Mouse (Mus musculus) embryonic facial prominence, embryonic 14.5 days (tissue): ENCODE results near the gene Mat2a. TPM values are rescaled to one million over a fixed set of nuclear protein-coding genes. Genes with fewer than 3 reads are reported as not detected.

Experiments
- ATAC-seq: fragments of 200-750 bp; cut with Nextera tagmentation; 2 replicates; pipeline ENCODE4 v1.8.0; 2017; ENCODE audit warnings: low read depth, moderate number of reproducible peaks, moderate TSS enrichment
- DNase-seq: peaks from one replicate; pipeline ENCODE4 v3.0.0-alpha.2; 2015; ENCODE audit warnings: low spot score
- H3K27ac ChIP-seq: fragments of 300-500 bp; sonication (generic); replicated peaks from 2 replicates; pipeline ENCODE4 v1.5.1; 2014; ENCODE audit warnings: low read depth, mild to moderate bottlenecking, low read length, moderate library complexity
- H3K27me3 ChIP-seq: fragments of 300-500 bp; sonication (generic); replicated peaks from 2 replicates; pipeline ENCODE4 v1.6.1; 2014; ENCODE audit warnings: low read length; ENCODE audit not compliant: control insufficient read depth, insufficient read depth
- H3K36me3 ChIP-seq: fragments of 300-500 bp; sonication (generic); 2 replicates; pipeline ENCODE4 v1.6.1; 2014; ENCODE audit warnings: low read length, mixed read lengths; ENCODE audit not compliant: control insufficient read depth, insufficient read depth
- H3K4me1 ChIP-seq: fragments of 300-500 bp; sonication (generic); 2 replicates; pipeline ENCODE4 v1.6.1; 2014; ENCODE audit warnings: antibody characterized with exemption, low read length; ENCODE audit not compliant: control insufficient read depth, insufficient read depth
- H3K4me2 ChIP-seq: fragments of 300-500 bp; sonication (generic); 2 replicates; pipeline ENCODE4 v1.6.1; 2014; ENCODE audit warnings: low read depth, mild to moderate bottlenecking, low read length, moderate library complexity, mixed read lengths
- H3K4me3 ChIP-seq: fragments of 300-500 bp; sonication (generic); 2 replicates; pipeline ENCODE4 v1.5.1; 2014; ENCODE audit warnings: low read depth, mild to moderate bottlenecking, low read length
- H3K9ac ChIP-seq: fragments of 300-500 bp; sonication (generic); 2 replicates; pipeline ENCODE4 v1.6.1; 2014; ENCODE audit warnings: low read depth, mild to moderate bottlenecking, low read length, moderate library complexity, mixed read lengths
- H3K9me3 ChIP-seq: fragments of 300-500 bp; sonication (generic); 2 replicates; pipeline ENCODE4 v1.6.1; 2016; ENCODE audit warnings: low read length; ENCODE audit not compliant: control insufficient read depth
- WGBS: fragments of 180-500 bp; shearing (Covaris S2); extraction: QIAGEN DNeasy Blood & Tissue Kit; methylation state at CpG from one replicate; pipeline ENCODE4 v1.1.7; 2014; 5-methylcytosine and 5-hydroxymethylcytosine counted together
- polyA plus RNA-seq: library from polyadenylated mRNA; unstranded; fragments of >200 nt; fragmentation: Nextera tagmentation; extraction: Ambion mirVana; gene quantifications from 2 replicates; pipeline ENCODE4 v1.2.1, GENCODE M21; 2014

Mat2a gene
- polyA plus RNA-seq, 1 experiment from 2014 or later = 292 TPM

DNA sequence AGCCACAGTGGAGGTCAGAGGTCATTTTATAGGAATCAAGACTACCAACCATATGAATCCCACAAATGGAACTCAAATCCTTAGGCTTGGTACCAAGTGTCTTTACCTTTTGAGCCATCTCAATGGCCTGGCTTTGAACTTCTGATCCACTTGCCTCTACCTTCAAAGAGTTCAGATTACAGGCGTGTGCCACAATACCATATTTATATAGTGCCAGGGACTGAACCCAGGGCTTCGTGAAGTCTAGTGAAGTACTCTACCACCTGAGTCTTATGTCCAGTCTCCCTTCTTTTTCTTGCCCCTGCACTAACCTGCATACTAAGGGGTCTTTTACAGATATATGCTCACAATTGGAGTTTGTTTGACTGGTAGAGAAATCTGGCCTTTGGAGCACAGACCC is 52.8 kb downstream of the Mat2a start:
- H3K27ac ChIP-seq = no peak overlapping the region
- H3K4me1 ChIP-seq = peaks cover 14% of the 10 kb centered on the region; the same call in 1 of the 2 replicates
- H3K9me3 ChIP-seq = no peaks in the 10 kb centered on the region
- no peak overlapping the region for H3K4me2 ChIP-seq
- ATAC-seq = no peak
- 93% methylated on average over 2 of the region's 2 CpGs for WGBS
- no peak for DNase-seq
- no peak overlapping the region for H3K4me3 ChIP-seq
- peaks cover 44% of the 10 kb centered on the region for H3K36me3 ChIP-seq
- no peaks in the 10 kb centered on the region; the same call in 1 of the 2 replicates for H3K27me3 ChIP-seq
- H3K9ac ChIP-seq = no peak overlapping the region

GRCm38 (mm10) chr6:72385258-72385657 is 54.1 kb downstream of the Mat2a start:
- DNase-seq = no peak
- Histone ChIP-seq H3K4me3 (no peak overlapping the region), H3K9me3 (no peaks in the 10 kb centered on the region), H3K36me3 (peaks cover 44% of the 10 kb centered on the region), H3K4me2 (no peak overlapping the region), H3K9ac (no peak overlapping the region), H3K4me1 (0 out of 2 replicates have a peak, but pooled peaks cover 7% of the 10 kb centered on the region), H3K27me3 (no peaks in the 10 kb centered on the region; the same call in 1 of the 2 replicates), H3K27ac (no peak overlapping the region)
- WGBS = 86% methylated on average over 4 of the region's 4 CpGs
- ATAC-seq = no peak

GRCm38 (mm10) chr6:72383952-72384351 is 55.4 kb downstream of the Mat2a start:
- ATAC-seq (no peak), DNase-seq (no peak)
- no peak overlapping the region for H3K9ac ChIP-seq
- H3K27me3 ChIP-seq = no peaks in the 10 kb centered on the region; the same call in 1 of the 2 replicates
- no peaks in the 10 kb centered on the region for H3K9me3 ChIP-seq
- 0 out of 2 replicates have a peak, but pooled peaks cover 7% of the 10 kb centered on the region for H3K4me1 ChIP-seq
- WGBS = 92% methylated on average over 7 of the region's 7 CpGs
- H3K4me3 ChIP-seq = no peak overlapping the region
- no peak overlapping the region for H3K27ac ChIP-seq
- H3K36me3 ChIP-seq = peaks cover 43% of the 10 kb centered on the region
- H3K4me2 ChIP-seq = no peak overlapping the region

- Histone ChIP-seq H3K9ac (no peak overlapping the region), H3K4me2 (no peak overlapping the region), H3K4me3 (no peak overlapping the region), H3K4me1 (0 out of 2 replicates have a peak, but pooled peaks cover 1% of the 10 kb centered on the region), H3K27me3 (no peaks in the 10 kb centered on the region; the same call in 1 of the 2 replicates), H3K36me3 (peaks cover 36% of the 10 kb centered on the region), H3K27ac (no peak overlapping the region), H3K9me3 (no peaks in the 10 kb centered on the region)
- no peak for DNase-seq
- 78% methylated on average over 6 of the region's 6 CpGs for WGBS
- ATAC-seq = no peak
These were observed 56.1 kb downstream of the Mat2a start for GRCm38 (mm10) chr6:72383142-72383820.

Other genes with a start within 250 kb of the Mat2a start
- 12.1 and 12.9 TPM in 2 replicates for gene Atoh8, start 204.0 kb downstream of the Mat2a start, polyA plus RNA-seq
- not detected in 2 replicates for gene Sftpb, start 134.9 kb downstream of the Mat2a start, polyA plus RNA-seq
- 46.6 and 50.7 TPM in 2 replicates for gene Usp39, start 94.4 kb downstream of the Mat2a start, polyA plus RNA-seq
- 19.6 and 25.0 TPM in 2 replicates for gene 0610030E20Rik, start 92.2 kb downstream of the Mat2a start, polyA plus RNA-seq
- 16.3 and 17.6 TPM in 2 replicates for gene Tmem150a, start 84.1 kb downstream of the Mat2a start, polyA plus RNA-seq
- 79.9 and 81.1 TPM in 2 replicates for gene Rnf181, start 72.6 kb downstream of the Mat2a start, polyA plus RNA-seq
- 20.3 and 22.3 TPM in 2 replicates for gene Vamp5, start 59.1 kb downstream of the Mat2a start, polyA plus RNA-seq
- 130 and 144 TPM in 2 replicates for gene Vamp8, start 48.9 kb downstream of the Mat2a start, polyA plus RNA-seq
- 15.0 and 15.7 TPM in 2 replicates for gene Ggcx, start 25.2 kb downstream of the Mat2a start, polyA plus RNA-seq
- gene Sh2d6, start 82.1 kb upstream of the Mat2a start, polyA plus RNA-seq = not detected in 2 replicates
- 70.8 and 75.9 TPM in 2 replicates for gene Capg, start 104.8 kb upstream of the Mat2a start, polyA plus RNA-seq
- 18.7 and 18.8 TPM in 2 replicates for gene Elmod3, start 158.9 kb upstream of the Mat2a start, polyA plus RNA-seq
- gene Retsat, start 158.9 kb upstream of the Mat2a start, polyA plus RNA-seq = 16.4 and 18.2 TPM in 2 replicates
- 33.8 and 34.7 TPM in 2 replicates for gene Tgoln1, start 177.4 kb upstream of the Mat2a start, polyA plus RNA-seq